Mouse (Mus musculus) layer of hippocampus, postnatal 10 days (tissue): Measurements from ENCODE around the gene 1110004F10Rik. TPM values are rescaled to one million over a fixed set of nuclear protein-coding genes. Genes with fewer than 3 reads are reported as not detected.
"Not testable (repeated sequence)": the region's sequence is repeated elsewhere in the genome, so short reads cannot be mapped to it uniquely, and the experiment has no call there.

ENCODE experiments used
- DNase-seq, 2 experiments: peaks; one replicate each; pipeline ENCODE4 v3.0.0; 2021; ENCODE audit warnings: low spot score in 2 of 2
- long read RNA-seq: library from polyadenylated mRNA; stranded (forward); transcript quantifications from one replicate; pipeline ENCODE4 v2.0.0, GENCODE M21; 2023
- total RNA-seq, 2 experiments: library from RNA; stranded (reverse); gene quantifications; 2 replicates each; pipeline ENCODE4 v1.2.3; 2021

Gene 1110004F10Rik
- total RNA-seq, result 100 to 1,000 TPM; 115 to 147 TPM
- long read RNA-seq, transcript 1110004F10Rik-203 (5 exons, 927 nt), result minor isoform, 11 of 355 reads
- long read RNA-seq, transcript 1110004F10Rik-201 (5 exons, 1,479 nt), result major isoform, 323 of 355 reads
- long read RNA-seq, partial matches to known transcripts, result 10 of 355 reads
- long read RNA-seq, other reads (novel, unspliced or antisense), result 10 of 355 reads

GRCm38 (mm10) chr7:116039196-116039537, at the start of gene 1110004F10Rik:
Gene 1110004F10Rik (plus strand): TSS chr7:116039397.
- DNase-seq, result peak in 1 of 2 experiments; percentile 23

GRCm38 (mm10) chr7:116002726-116003125, 36.5 kb upstream of the 1110004F10Rik start:
- no peak for DNase-seq

- peak; percentile 25 to 34 for DNase-seq
Measured at GRCm38 (mm10) chr7:116029991-116030390, 9.2 kb upstream of the 1110004F10Rik start.

GRCm38 (mm10) chr7:116030597-116031387, 8.4 kb upstream of the 1110004F10Rik start:
- DNase-seq, result peak; percentile 40 to 55

- DNase-seq, result no peak
Measured at GRCm38 (mm10) chr7:116031388-116031717, 7.8 kb upstream of the 1110004F10Rik start.

GRCm38 (mm10) chr7:116031718-116032595, 7.2 kb upstream of the 1110004F10Rik start:
- DNase-seq, result peak; percentile 38 to 56

- peak; percentile 78 to 85 for DNase-seq
Measured at GRCm38 (mm10) chr7:116032596-116033307, 6.4 kb upstream of the 1110004F10Rik start.

GRCm38 (mm10) chr7:116033371-116034241, 5.6 kb upstream of the 1110004F10Rik start:
- peak; percentile 58 to 74 for DNase-seq

- peak; percentile 42 to 63 for DNase-seq
Measured at GRCm38 (mm10) chr7:116034282-116034758, 4.9 kb upstream of the 1110004F10Rik start.

- DNase-seq, result no peak
Measured at GRCm38 (mm10) chr7:116035504-116035903, 3.7 kb upstream of the 1110004F10Rik start.

- peak in 1 of 2 experiments; percentile 14 for DNase-seq
Measured at GRCm38 (mm10) chr7:116036591-116037555, 2.3 kb upstream of the 1110004F10Rik start.

GRCm38 (mm10) chr7:116038024-116038423, 1.2 kb upstream of the 1110004F10Rik start:
- DNase-seq, result no peak

GRCm38 (mm10) chr7:116038511-116038910, 686 bp upstream of the 1110004F10Rik start, which contains the start of gene Sox6:
Gene Sox6 (minus strand): TSS chr7:116038796.
- DNase-seq, result peak in 1 of 2 experiments; percentile 16

- DNase-seq, result peak; percentile 92 to 93
Measured at GRCm38 (mm10) chr7:116039538-116040466, 605 bp downstream of the 1110004F10Rik start.

GRCm38 (mm10) chr7:116040470-116041019, 1.3 kb downstream of the 1110004F10Rik start:
- DNase-seq, result no peak

- no peak for DNase-seq
Measured at GRCm38 (mm10) chr7:116060739-116061138, 21.5 kb downstream of the 1110004F10Rik start.

GRCm38 (mm10) chr7:116084366-116084765, 45.2 kb downstream of the 1110004F10Rik start, which contains the start of gene Gm4353:
Gene Gm4353 (minus strand): TSS chr7:116084635.
- DNase-seq, result not testable (repeated sequence)
